Mouse (Mus musculus) 416B (cell line): Measurements from ENCODE around the gene Aldh1a7.
"Not testable (repeated sequence)": the region's sequence is repeated elsewhere in the genome, so short reads cannot be mapped to it uniquely, and the experiment has no call there.

Experiments used
- DNase-seq: peaks from one replicate; pipeline ENCODE4 v3.0.0; 2011; ENCODE audit warnings: low read depth

Aldh1a7 gene

GRCm38 (mm10) chr19:20727381-20727780 lies at the start of gene Aldh1a7:
TSS of gene Aldh1a7 (minus strand) at chr19:20727562.
- peak; percentile 70 for DNase-seq

GRCm38 (mm10) chr19:20775681-20776080 lies 48.3 kb upstream of the Aldh1a7 start:
- no peak for DNase-seq

GRCm38 (mm10) chr19:20773941-20774340 lies 46.6 kb upstream of the Aldh1a7 start:
- DNase-seq, result no peak

GRCm38 (mm10) chr19:20764214-20764613 lies 36.9 kb upstream of the Aldh1a7 start:
- peak; percentile 62 for DNase-seq

- DNase-seq, result no peak
Observed at GRCm38 (mm10) chr19:20761675-20762426, 34.5 kb upstream of the Aldh1a7 start.

- DNase-seq, result no peak
Observed at GRCm38 (mm10) chr19:20761119-20761518, 33.8 kb upstream of the Aldh1a7 start.

- no peak for DNase-seq
Observed at GRCm38 (mm10) chr19:20744630-20745029, 17.3 kb upstream of the Aldh1a7 start.

- DNase-seq, result peak; percentile 26
Observed at GRCm38 (mm10) chr19:20728278-20728677, 916 bp upstream of the Aldh1a7 start.

GRCm38 (mm10) chr19:20722913-20723312 lies 4.4 kb downstream of the Aldh1a7 start:
- DNase-seq, result no peak

GRCm38 (mm10) chr19:20720298-20720697 lies 7.1 kb downstream of the Aldh1a7 start:
- DNase-seq, result no peak

GRCm38 (mm10) chr19:20715617-20716016 lies 11.7 kb downstream of the Aldh1a7 start:
- no peak for DNase-seq

GRCm38 (mm10) chr19:20715093-20715492 lies 12.3 kb downstream of the Aldh1a7 start:
- no peak for DNase-seq

GRCm38 (mm10) chr19:20714543-20714942 lies 12.8 kb downstream of the Aldh1a7 start:
- DNase-seq, result no peak

- DNase-seq, result no peak
Observed at GRCm38 (mm10) chr19:20707159-20707558, 20.2 kb downstream of the Aldh1a7 start.

GRCm38 (mm10) chr19:20706747-20707146 lies 20.6 kb downstream of the Aldh1a7 start:
- DNase-seq, result peak; percentile 12

GRCm38 (mm10) chr19:20702074-20702473 lies 25.3 kb downstream of the Aldh1a7 start:
- no peak for DNase-seq

- DNase-seq, result no peak
Observed at GRCm38 (mm10) chr19:20677697-20678355, 49.5 kb downstream of the Aldh1a7 start.

- DNase-seq, result no peak
Observed at GRCm38 (mm10) chr19:20654141-20654873, 73.1 kb downstream of the Aldh1a7 start.

- DNase-seq, result no peak
Observed at GRCm38 (mm10) chr19:20653082-20653676, 74.2 kb downstream of the Aldh1a7 start.

- no peak for DNase-seq
Observed at GRCm38 (mm10) chr19:20650008-20650407, 77.4 kb downstream of the Aldh1a7 start.

GRCm38 (mm10) chr19:20647496-20647895 lies 79.9 kb downstream of the Aldh1a7 start:
- not testable (repeated sequence) for DNase-seq

- no peak for DNase-seq
Observed at GRCm38 (mm10) chr19:20644346-20644745, 83.0 kb downstream of the Aldh1a7 start.
